Mouse (Mus musculus): Measurements from ENCODE around the gene Il33. TPM values are rescaled to one million over a fixed set of nuclear protein-coding genes. Genes with fewer than 3 reads are reported as not detected.

The Il33 gene
- polyA plus RNA-seq, 1 experiment from 2014 or later, result 7.2 TPM

DNA sequence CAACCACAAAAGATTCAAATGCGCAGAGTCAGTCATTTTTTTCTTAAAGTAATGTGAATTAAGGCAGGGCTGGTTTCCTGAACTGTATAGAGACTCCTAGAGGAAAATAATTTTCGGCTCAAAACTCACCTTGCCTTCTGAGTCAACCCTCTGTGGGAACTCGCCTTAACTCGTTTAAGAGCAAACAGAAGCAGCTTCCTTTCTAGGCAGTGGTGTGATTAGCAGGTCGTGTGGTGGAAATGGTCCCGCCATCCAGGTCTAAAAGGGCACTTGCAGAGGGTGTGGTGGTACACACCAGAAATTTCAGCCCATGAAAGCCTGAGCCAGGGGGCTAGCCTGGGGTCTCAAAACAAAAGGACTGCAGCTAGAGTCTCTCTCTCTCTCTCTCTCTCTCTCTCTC lies 32.1 kb upstream of the Il33 start:
- H3K4me3 ChIP-seq (ENCODE audit: low read length), result no peak overlapping the region
- H3K27me3 ChIP-seq (replicated peaks; ENCODE audit: control insufficient read depth, insufficient read depth, low read length), result no peaks in the 10 kb centered on the region
- no peaks in the 10 kb centered on the region for H3K4me1 ChIP-seq (ENCODE audit: control insufficient read depth, insufficient read depth, low read depth, low read length)
- H3K4me2 ChIP-seq (ENCODE audit: low read length), result no peak overlapping the region
- no peaks in the 10 kb centered on the region for H3K9me3 ChIP-seq (ENCODE audit: control insufficient read depth, low read length)
- ATAC-seq, result no peak
- H3K36me3 ChIP-seq (ENCODE audit: control insufficient read depth, insufficient read depth, low read length), result no peaks in the 10 kb centered on the region
- WGBS, result 82% methylated on average over 6 of the region's 6 CpGs
- no peak overlapping the region for H3K27ac ChIP-seq (ENCODE audit: low read depth, low read length)
- H3K9ac ChIP-seq (ENCODE audit: low read depth, low read length), result no peak overlapping the region

DNA sequence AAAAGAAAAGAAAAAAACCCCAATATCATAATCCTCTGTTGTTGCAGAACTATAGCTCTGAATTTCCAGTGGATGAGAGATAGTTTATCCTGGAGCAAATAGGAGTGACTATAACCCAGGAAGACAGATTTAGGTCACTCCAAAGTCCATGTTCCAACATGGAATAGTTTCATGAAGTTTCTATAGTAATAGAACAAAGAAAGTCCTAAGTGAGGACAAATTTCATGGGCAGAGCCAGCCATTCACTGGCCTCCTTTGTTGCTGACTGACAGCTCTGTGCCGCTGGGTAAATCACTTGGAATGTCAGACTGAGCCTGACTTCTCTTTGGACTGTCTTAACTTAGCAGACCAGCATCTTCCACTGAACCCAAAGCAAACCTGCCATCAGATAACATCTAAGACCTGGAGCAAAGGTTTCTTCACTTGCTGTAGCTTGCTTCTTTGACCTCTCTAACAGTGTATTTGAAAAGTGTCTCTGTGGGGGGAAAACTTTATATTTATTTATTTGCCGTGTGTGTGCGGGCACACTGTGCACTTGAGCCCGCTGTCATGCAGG lies 31.1 kb upstream of the Il33 start:
- H3K4me2 ChIP-seq (ENCODE audit: low read length), result no peak overlapping the region
- H3K27me3 ChIP-seq (replicated peaks; ENCODE audit: control insufficient read depth, insufficient read depth, low read length), result no peaks in the 10 kb centered on the region
- no peak for ATAC-seq
- H3K9ac ChIP-seq (ENCODE audit: low read depth, low read length), result no peak overlapping the region
- H3K4me1 ChIP-seq (ENCODE audit: control insufficient read depth, insufficient read depth, low read depth, low read length), result no peaks in the 10 kb centered on the region
- H3K27ac ChIP-seq (ENCODE audit: low read depth, low read length), result no peak overlapping the region
- no peaks in the 10 kb centered on the region for H3K36me3 ChIP-seq (ENCODE audit: control insufficient read depth, insufficient read depth, low read length)
- no peaks in the 10 kb centered on the region for H3K9me3 ChIP-seq (ENCODE audit: control insufficient read depth, low read length)
- no peak overlapping the region for H3K4me3 ChIP-seq (ENCODE audit: low read length)
- 70% methylated on average over 4 of the region's 4 CpGs for WGBS

DNA sequence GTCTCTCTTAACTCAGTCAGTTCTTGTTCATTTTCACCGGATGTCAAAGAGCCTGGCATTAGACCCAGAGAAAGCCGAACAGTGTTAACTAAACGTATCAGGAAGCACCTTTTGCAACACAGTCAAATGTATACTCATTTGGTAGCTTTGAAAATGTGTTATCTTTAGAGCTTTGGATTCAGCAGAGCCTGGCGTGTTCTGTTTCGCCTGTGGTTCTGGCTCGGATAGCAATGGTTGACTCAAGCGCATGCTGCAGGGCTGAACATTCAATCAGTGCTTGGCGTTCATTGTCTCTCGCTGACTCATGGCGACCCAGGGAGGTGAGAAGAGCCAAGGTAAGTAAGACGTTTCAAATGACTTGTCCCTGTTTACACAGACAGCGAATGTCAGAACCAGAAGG lies 30.5 kb upstream of the Il33 start:
- Histone ChIP-seq H3K36me3 (ENCODE audit: control insufficient read depth, insufficient read depth, low read length) (no peaks in the 10 kb centered on the region), H3K9ac (ENCODE audit: low read depth, low read length) (no peak overlapping the region), H3K4me2 (ENCODE audit: low read length) (no peak overlapping the region), H3K4me1 (ENCODE audit: control insufficient read depth, insufficient read depth, low read depth, low read length) (no peaks in the 10 kb centered on the region), H3K27me3 (replicated peaks; ENCODE audit: control insufficient read depth, insufficient read depth, low read length) (no peaks in the 10 kb centered on the region), H3K9me3 (ENCODE audit: control insufficient read depth, low read length) (no peaks in the 10 kb centered on the region), H3K27ac (ENCODE audit: low read depth, low read length) (no peak overlapping the region), H3K4me3 (ENCODE audit: low read length) (no peak overlapping the region)
- WGBS, result 85% methylated on average over 12 of the region's 12 CpGs
- no peak for ATAC-seq

GRCm38 (mm10) chr19:29895047-29895446 lies 29.9 kb upstream of the Il33 start:
- no peak overlapping the region for H3K4me3 ChIP-seq (ENCODE audit: low read length)
- 45% methylated on average over 7 of the region's 7 CpGs for WGBS
- H3K36me3 ChIP-seq (ENCODE audit: control insufficient read depth, insufficient read depth, low read length), result no peaks in the 10 kb centered on the region
- ATAC-seq, result no peak
- no peak overlapping the region for H3K9ac ChIP-seq (ENCODE audit: low read depth, low read length)
- no peaks in the 10 kb centered on the region for H3K27me3 ChIP-seq (replicated peaks; ENCODE audit: control insufficient read depth, insufficient read depth, low read length)
- H3K4me1 ChIP-seq (ENCODE audit: control insufficient read depth, insufficient read depth, low read depth, low read length), result no peaks in the 10 kb centered on the region
- H3K27ac ChIP-seq (ENCODE audit: low read depth, low read length), result no peak overlapping the region
- peaks cover 4% of the 10 kb centered on the region for H3K9me3 ChIP-seq (ENCODE audit: control insufficient read depth, low read length)
- no peak overlapping the region for H3K4me2 ChIP-seq (ENCODE audit: low read length)

DNA sequence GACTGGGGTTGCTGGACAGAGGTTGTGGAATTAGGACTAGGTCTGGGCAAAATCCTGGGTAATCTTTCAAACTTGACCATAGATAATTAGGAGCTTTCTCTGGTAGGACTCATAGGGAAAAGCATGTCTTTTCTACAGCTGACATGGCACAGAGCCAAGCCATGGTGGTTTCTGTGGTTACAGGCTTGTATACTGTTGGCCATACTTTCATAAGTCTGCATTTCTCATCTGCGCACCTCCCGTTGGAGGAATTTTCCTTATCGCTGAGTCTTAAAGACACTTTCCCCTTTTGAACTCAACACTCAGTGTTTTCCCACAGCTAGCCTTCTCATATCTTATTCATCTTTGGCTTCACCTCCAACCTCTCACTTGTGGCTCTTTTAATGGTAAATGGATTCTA lies 24.6 kb upstream of the Il33 start:
- WGBS, result 88% methylated on average over 3 of the region's 3 CpGs
- H3K4me2 ChIP-seq (ENCODE audit: low read length), result no peak overlapping the region
- H3K9me3 ChIP-seq (ENCODE audit: control insufficient read depth, low read length), result peaks cover 6% of the 10 kb centered on the region
- no peak for ATAC-seq
- no peaks in the 10 kb centered on the region for H3K36me3 ChIP-seq (ENCODE audit: control insufficient read depth, insufficient read depth, low read length)
- H3K27ac ChIP-seq (ENCODE audit: low read depth, low read length), result no peak overlapping the region
- H3K4me1 ChIP-seq (ENCODE audit: control insufficient read depth, insufficient read depth, low read depth, low read length), result no peaks in the 10 kb centered on the region
- H3K9ac ChIP-seq (ENCODE audit: low read depth, low read length), result no peak overlapping the region
- no peak overlapping the region for H3K4me3 ChIP-seq (ENCODE audit: low read length)
- H3K27me3 ChIP-seq (replicated peaks; ENCODE audit: control insufficient read depth, insufficient read depth, low read length), result no peaks in the 10 kb centered on the region

GRCm38 (mm10) chr19:29902343-29903070 lies 22.4 kb upstream of the Il33 start:
- Histone ChIP-seq H3K27ac (ENCODE audit: low read depth, low read length) (no peak overlapping the region), H3K36me3 (ENCODE audit: control insufficient read depth, insufficient read depth, low read length) (no peaks in the 10 kb centered on the region), H3K9ac (ENCODE audit: low read depth, low read length) (no peak overlapping the region), H3K4me1 (ENCODE audit: control insufficient read depth, insufficient read depth, low read depth, low read length) (no peaks in the 10 kb centered on the region), H3K4me2 (ENCODE audit: low read length) (no peak overlapping the region), H3K27me3 (replicated peaks; ENCODE audit: control insufficient read depth, insufficient read depth, low read length) (no peaks in the 10 kb centered on the region), H3K4me3 (ENCODE audit: low read length) (no peak overlapping the region), H3K9me3 (ENCODE audit: control insufficient read depth, low read length) (peaks cover 6% of the 10 kb centered on the region)
- WGBS, result 64% methylated on average over 4 of the region's 4 CpGs
- ATAC-seq, result no peak

GRCm38 (mm10) chr19:29905896-29906295 lies 19.0 kb upstream of the Il33 start:
- ATAC-seq, result no peak
- Histone ChIP-seq H3K4me1 (ENCODE audit: control insufficient read depth, insufficient read depth, low read depth, low read length) (no peaks in the 10 kb centered on the region), H3K9ac (ENCODE audit: low read depth, low read length) (no peak overlapping the region), H3K36me3 (ENCODE audit: control insufficient read depth, insufficient read depth, low read length) (no peaks in the 10 kb centered on the region), H3K4me3 (ENCODE audit: low read length) (no peak overlapping the region), H3K4me2 (ENCODE audit: low read length) (no peak overlapping the region), H3K27ac (ENCODE audit: low read depth, low read length) (no peak overlapping the region), H3K9me3 (ENCODE audit: control insufficient read depth, low read length) (no peaks in the 10 kb centered on the region), H3K27me3 (replicated peaks; ENCODE audit: control insufficient read depth, insufficient read depth, low read length) (no peaks in the 10 kb centered on the region)
- 77% methylated on average over 1 of the region's 1 CpGs for WGBS

GRCm38 (mm10) chr19:29909166-29909565 lies 15.7 kb upstream of the Il33 start:
- Histone ChIP-seq H3K36me3 (ENCODE audit: control insufficient read depth, insufficient read depth, low read length) (no peaks in the 10 kb centered on the region), H3K9me3 (ENCODE audit: control insufficient read depth, low read length) (no peaks in the 10 kb centered on the region), H3K27ac (ENCODE audit: low read depth, low read length) (no peak overlapping the region), H3K4me2 (ENCODE audit: low read length) (no peak overlapping the region), H3K9ac (ENCODE audit: low read depth, low read length) (no peak overlapping the region), H3K4me3 (ENCODE audit: low read length) (no peak overlapping the region), H3K4me1 (ENCODE audit: control insufficient read depth, insufficient read depth, low read depth, low read length) (no peaks in the 10 kb centered on the region), H3K27me3 (replicated peaks; ENCODE audit: control insufficient read depth, insufficient read depth, low read length) (no peaks in the 10 kb centered on the region)
- 75% methylated on average over 1 of the region's 1 CpGs for WGBS
- no peak for ATAC-seq

GRCm38 (mm10) chr19:29911919-29912318 lies 13.0 kb upstream of the Il33 start:
- no peak overlapping the region for H3K9ac ChIP-seq (ENCODE audit: low read depth, low read length)
- no peak for ATAC-seq
- no peaks in the 10 kb centered on the region for H3K36me3 ChIP-seq (ENCODE audit: control insufficient read depth, insufficient read depth, low read length)
- H3K4me2 ChIP-seq (ENCODE audit: low read length), result no peak overlapping the region
- H3K4me3 ChIP-seq (ENCODE audit: low read length), result no peak overlapping the region
- no peaks in the 10 kb centered on the region for H3K4me1 ChIP-seq (ENCODE audit: control insufficient read depth, insufficient read depth, low read depth, low read length)
- 93% methylated on average over 6 of the region's 6 CpGs for WGBS
- no peaks in the 10 kb centered on the region for H3K27me3 ChIP-seq (replicated peaks; ENCODE audit: control insufficient read depth, insufficient read depth, low read length)
- no peaks in the 10 kb centered on the region for H3K9me3 ChIP-seq (ENCODE audit: control insufficient read depth, low read length)
- H3K27ac ChIP-seq (ENCODE audit: low read depth, low read length), result no peak overlapping the region
